Mouse (Mus musculus): ENCODE measurements around the gene Scimp.

DNA sequence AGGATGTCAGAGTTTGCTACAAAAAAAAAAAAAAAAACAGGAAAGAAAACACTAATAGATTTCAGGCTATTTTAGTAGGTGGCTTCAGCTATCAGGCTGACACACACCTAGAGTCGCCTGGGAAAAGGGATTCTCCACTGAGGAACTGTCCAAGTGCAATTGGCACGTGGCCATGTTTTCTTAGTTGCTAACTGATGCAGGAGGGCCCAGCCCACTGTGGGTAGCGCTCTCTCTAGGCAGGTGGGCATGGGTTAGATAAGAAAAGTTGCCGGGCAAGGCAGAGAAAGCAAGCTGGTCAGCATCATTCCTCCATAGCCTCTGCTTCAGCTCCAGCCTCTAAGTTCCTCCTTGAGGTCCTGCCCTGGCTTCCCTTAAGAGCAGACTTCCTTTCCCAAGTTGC, 4.4 kb upstream of the Scimp start:
- no peak for TF ChIP-seq EP300 (IDR thresholded peaks at IDR 0.05; ENCODE audit: low read length)
- TF ChIP-seq CTCF (conservative IDR thresholded peaks at IDR 0.05 in 1 of 2, IDR thresholded peaks at IDR 0.05 in 1 of 2; ENCODE audit: low read depth in 2 of 2, low read length in 2 of 2) = no peak
- TF ChIP-seq MYC (IDR thresholded peaks at IDR 0.05; ENCODE audit: low read depth, low read length) = no peak
- TF ChIP-seq SMC3 (IDR thresholded peaks at IDR 0.05; ENCODE audit: low read depth, low read length) = no peak
- no peak for TF ChIP-seq MAX (IDR thresholded peaks at IDR 0.05; ENCODE audit: low read length)
